Mouse (Mus musculus): ENCODE results near the gene Faim.

DNA sequence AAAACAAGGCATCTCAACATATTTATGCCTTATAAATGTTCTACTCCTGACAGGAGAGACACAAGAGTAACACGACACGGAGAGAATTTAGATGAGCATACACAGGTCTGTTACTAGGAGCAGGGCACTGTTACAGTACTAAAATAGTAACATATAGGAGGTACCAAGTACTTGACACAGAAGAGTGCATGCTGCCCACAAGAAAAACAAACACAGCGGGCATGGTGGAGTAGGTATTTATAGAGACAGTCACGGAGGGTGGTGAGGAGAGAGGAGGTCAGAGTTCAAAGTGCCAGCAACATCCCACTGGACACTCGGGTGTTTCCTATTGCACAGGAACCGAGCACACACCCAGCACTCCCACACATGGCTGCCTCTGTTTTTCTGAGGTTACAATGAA lies 63.6 kb downstream of the Faim start:
- TF ChIP-seq CTCF (IDR thresholded peaks at IDR 0.05): no peak
- TF ChIP-seq EP300 (IDR thresholded peaks at IDR 0.05): no peak

Data from lung, postnatal 0 days (tissue).